Mouse (Mus musculus) lung, adult 2 months (tissue): ENCODE results near the gene Ankmy1.

Source experiments
- CTCF ChIP-seq: fragments of 200-500 bp; IDR thresholded peaks from 2 replicates; pipeline ENCODE4 v1.5.1; 2011; ENCODE audit warnings: mild to moderate bottlenecking, low read length, control low read depth; ENCODE audit not compliant: insufficient read depth
- POLR2A ChIP-seq: fragments of 200-500 bp; IDR thresholded peaks from 2 replicates; pipeline ENCODE4 v1.6.1; 2011; ENCODE audit warnings: low read depth, mild to moderate bottlenecking, control low read depth, low read length, borderline replicate concordance; ENCODE audit errors: extremely low read depth

GRCm38 (mm10) chr1:92863268-92863667, 39.4 kb downstream of the Ankmy1 start:
- TF ChIP-seq CTCF (no peak), POLR2A (no peak)
